13 mouse cellular contexts compared by ENCODE assay signal in the genomic region with DNA sequence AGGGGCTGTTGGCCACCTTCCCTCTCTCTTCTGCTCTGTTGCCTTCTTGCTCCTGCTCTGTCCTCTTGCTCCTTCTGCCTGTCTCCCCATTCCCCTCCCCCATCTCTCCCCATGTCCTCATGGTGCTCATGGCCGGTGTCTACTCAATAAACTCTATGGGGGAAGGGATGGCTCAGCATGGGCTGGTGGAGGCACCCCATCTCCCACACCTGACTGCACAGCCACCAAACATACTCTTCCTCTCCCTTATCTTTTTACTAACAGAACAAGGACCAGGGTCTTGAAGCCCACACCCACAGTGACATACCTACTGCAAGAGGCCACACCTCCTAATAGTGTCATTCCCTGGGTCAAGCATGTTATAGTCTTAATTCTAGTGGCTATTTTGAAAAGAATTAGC. TPM values are rescaled to one million over a fixed set of nuclear protein-coding genes. Genes with fewer than 3 reads are reported as not detected.
DNase-seq lines count a peak whose midpoint lies in the region; ATAC-seq and TF ChIP-seq lines count a peak whose summit lies in the region.
"Had no signal": no experiment of that assay in that cellular context is flagged by ENCODE, and none has a peak within 500 bp of the region (broad histone marks: within the 10 kb centered on the region; RNA-seq: fewer than 3 reads in every experiment).

No protein-coding gene starts in this region.

- peak overlapping the region; percentile 70 for H3K4me3 ChIP-seq in erythroblast, embryonic 14.5 days (replicated peaks)
- H3K4me3 ChIP-seq in kidney, embryonic 14.5 days (ENCODE audit: low read length): no peak overlapping the region
- H3K4me3 ChIP-seq in bone marrow, adult 2 months (replicated peaks; ENCODE audit: control insufficient read depth, low read depth, low read length): no peak overlapping the region
- no peak overlapping the region for H3K4me3 ChIP-seq in liver, embryonic 14.5 days (ENCODE audit: insufficient read depth in 1 of 2, low read depth in 2 of 2, low read length in 2 of 2)

- H3K4me2 ChIP-seq in kidney, embryonic 14.5 days (replicated peaks; ENCODE audit: low read depth, low read length): no peak overlapping the region
- peak overlapping the region; percentile 88 for H3K4me2 ChIP-seq in liver, embryonic 14.5 days (ENCODE audit: low read depth)

- H3K4me1 ChIP-seq in erythroblast, embryonic 14.5 days (ENCODE audit: control insufficient read depth): peaks cover 74% of the 10 kb centered on the region
- H3K4me1 ChIP-seq in kidney, embryonic 14.5 days (ENCODE audit: control insufficient read depth, insufficient read depth, low read length): peaks cover 5% of the 10 kb centered on the region; the same call in 1 of the 2 replicates
- peaks cover 2% of the 10 kb centered on the region; the same call in 1 of the 2 replicates for H3K4me1 ChIP-seq in bone marrow, adult 2 months (ENCODE audit: control insufficient read depth, insufficient read depth, low read length)
- H3K4me1 ChIP-seq in liver, embryonic 14.5 days (replicated peaks; ENCODE audit: control insufficient read depth in 2 of 2, insufficient read depth in 2 of 2, low read length in 1 of 2): peaks cover 50 to 54% of the 10 kb centered on the region in 2 experiments

- TF ChIP-seq EP300 in liver, embryonic 14.5 days (IDR thresholded peaks at IDR 0.05; ENCODE audit: low read depth): 0 out of 2 replicates have a peak, but pooled peaks have one; percentile 22

- no peak overlapping the region for H3K9ac ChIP-seq in kidney, embryonic 14.5 days (ENCODE audit: low read depth, low read length)
- peak overlapping the region; percentile 95 for H3K9ac ChIP-seq in liver, embryonic 14.5 days (replicated peaks)

- no peak for DNase-seq in kidney, postnatal 25 days
- DNase-seq in liver, embryonic 14.5 days (ENCODE audit: low read depth in 3 of 3, low spot score in 3 of 3): no peak
- DNase-seq in right cerebral cortex, adult 2 months (ENCODE audit: low spot score in 2 of 2): no peak
- no peak for DNase-seq in urinary bladder, adult 2 months (ENCODE audit: low spot score)
- DNase-seq: kidney, postnatal 10 days; left cerebral cortex, postnatal 4 days; lung, postnatal 14 days; right cerebral cortex, postnatal 14 days; thymus, adult 18-20 months had no signal

- no peak for TF ChIP-seq POLR2A in bone marrow, adult 2 months (IDR thresholded peaks at IDR 0.05; ENCODE audit: borderline replicate concordance, control insufficient read depth, low read depth, low read length)

- H3K27me3 ChIP-seq in erythroblast, embryonic 14.5 days (ENCODE audit: control insufficient read depth): no peaks in the 10 kb centered on the region
- H3K27me3 ChIP-seq in kidney, embryonic 14.5 days (ENCODE audit: control insufficient read depth, insufficient read depth, low read length): no peaks in the 10 kb centered on the region
- no peaks in the 10 kb centered on the region for H3K27me3 ChIP-seq in liver, embryonic 14.5 days (ENCODE audit: control insufficient read depth, insufficient read depth, low read length)

- H3K9me3 ChIP-seq in erythroblast, embryonic 14.5 days (ENCODE audit: control insufficient read depth, low read length): no peaks in the 10 kb centered on the region
- H3K9me3 ChIP-seq in kidney, embryonic 14.5 days (ENCODE audit: control insufficient read depth, low read length): no peaks in the 10 kb centered on the region
- no peaks in the 10 kb centered on the region for H3K9me3 ChIP-seq in liver, embryonic 14.5 days (ENCODE audit: control insufficient read depth, low read length)

- no peak overlapping the region for H3K27ac ChIP-seq in kidney, embryonic 14.5 days (ENCODE audit: low read depth, low read length)
- H3K27ac ChIP-seq in bone marrow, adult 2 months (ENCODE audit: control insufficient read depth, insufficient read depth, low read depth, low read length, poor library complexity): peak overlapping the region; percentile 25; the same call in 1 of the 2 replicates
- H3K27ac ChIP-seq in liver, embryonic 14.5 days: peak overlapping the region; percentile 93

- WGBS in kidney, embryonic 14.5 days: 90% methylated on average over 1 of the region's 1 CpGs
- 95% methylated on average over 1 of the region's 1 CpGs for WGBS in bone marrow, adult 2 months
- WGBS in liver, embryonic 14.5 days (ENCODE audit: insufficient replicate concordance): 40% methylated on average over 1 of the region's 1 CpGs

- TF ChIP-seq CTCF in bone marrow, adult 2 months (IDR thresholded peaks at IDR 0.05; ENCODE audit: control insufficient read depth, insufficient read depth, low read length): no peak
- TF ChIP-seq CTCF in liver, embryonic 14.5 days (IDR thresholded peaks at IDR 0.05; ENCODE audit: low read depth): no peak

- no peak for ATAC-seq in erythroblast, adult 5-6 weeks (replicated peaks; ENCODE audit: low FRiP score, poor library complexity, severe bottlenecking)
- 0 out of 2 replicates have a peak, but pooled peaks have one; percentile 8 for ATAC-seq in kidney, embryonic 14.5 days (ENCODE audit: low FRiP score, low TSS enrichment)
- ATAC-seq in liver, embryonic 14.5 days (ENCODE audit: insufficient read depth): peak; percentile 12; the same call in 1 of the 2 replicates

- H3K36me3 ChIP-seq in erythroblast, embryonic 14.5 days (ENCODE audit: control insufficient read depth): peaks cover 27% of the 10 kb centered on the region
- no peaks in the 10 kb centered on the region for H3K36me3 ChIP-seq in kidney, embryonic 14.5 days (ENCODE audit: control insufficient read depth, insufficient read depth, low read length)
- H3K36me3 ChIP-seq in liver, embryonic 14.5 days (replicated peaks; ENCODE audit: control insufficient read depth, insufficient read depth, low read depth): peaks cover 3% of the 10 kb centered on the region

RNA-seq across cellular contexts. Expression of a gene that starts 26.0 kb away (rescaled TPM):
- polyA plus RNA-seq in erythroblast, embryonic 14.5 days (2012): 1.0 and 2.8 TPM in 2 replicates
- 93.6 and 141 TPM in 2 replicates for total RNA-seq in erythroblast, adult 5-6 weeks (2015; ENCODE audit: low replicate concordance)
- 90.5 and 92.9 TPM in 2 replicates for total RNA-seq in erythroblast, adult 5-6 weeks (2017; ENCODE audit: low replicate concordance)
- polyA plus RNA-seq in kidney, embryonic 14.5 days (2014; fragmentation: Nextera tagmentation; extraction: Ambion mirVana): 24.0 and 33.2 TPM in 2 replicates
- 21.4 and 32.6 TPM in 2 replicates for polyA plus RNA-seq in bone marrow, adult 2 months (2011; ENCODE audit: insufficient read depth, insufficient read length, low replicate concordance, missing spikeins)
- polyA plus RNA-seq in liver, embryonic 14.5 days (2012; rRNA removed): 6.9 and 8.7 TPM in 2 replicates
- 15.5 and 16.9 TPM in 2 replicates for polyA plus RNA-seq in liver, embryonic 14.5 days (2014; fragmentation: Nextera tagmentation; extraction: Ambion mirVana)
- 11.7 and 12.8 TPM in 2 replicates for polyA plus RNA-seq in urinary bladder, adult 2 months (2012; rRNA removed)

RNA-seq across cellular contexts. Expression of a gene that starts 36.5 kb away (rescaled TPM):
- polyA plus RNA-seq in erythroblast, embryonic 14.5 days (2012): 0.19 and 0.21 TPM in 2 replicates
- 1.7 and 6.5 TPM in 2 replicates for total RNA-seq in erythroblast, adult 5-6 weeks (2015; ENCODE audit: low replicate concordance)
- 3.9 and 4.7 TPM in 2 replicates for total RNA-seq in erythroblast, adult 5-6 weeks (2017; ENCODE audit: low replicate concordance)
- 32.8 and 34.3 TPM in 2 replicates for polyA plus RNA-seq in kidney, embryonic 14.5 days (2014; fragmentation: Nextera tagmentation; extraction: Ambion mirVana)
- 7.1 and 8.5 TPM in 2 replicates for polyA plus RNA-seq in bone marrow, adult 2 months (2011; ENCODE audit: insufficient read depth, insufficient read length, low replicate concordance, missing spikeins)
- 3.2 and 6.1 TPM in 2 replicates for polyA plus RNA-seq in liver, embryonic 14.5 days (2012; rRNA removed)
- polyA plus RNA-seq in liver, embryonic 14.5 days (2014; fragmentation: Nextera tagmentation; extraction: Ambion mirVana): 16.1 and 17.7 TPM in 2 replicates
- 8.6 and 9.1 TPM in 2 replicates for polyA plus RNA-seq in urinary bladder, adult 2 months (2012; rRNA removed)

RNA-seq across cellular contexts. Expression of a gene that starts 44.6 kb away (rescaled TPM):
- 4.4 and 6.3 TPM in 2 replicates for polyA plus RNA-seq in erythroblast, embryonic 14.5 days (2012)
- total RNA-seq in erythroblast, adult 5-6 weeks (2015; ENCODE audit: low replicate concordance): 14.0 and 55.6 TPM in 2 replicates
- total RNA-seq in erythroblast, adult 5-6 weeks (2017; ENCODE audit: low replicate concordance): 42.2 and 47.1 TPM in 2 replicates
- 228 and 236 TPM in 2 replicates for polyA plus RNA-seq in kidney, embryonic 14.5 days (2014; fragmentation: Nextera tagmentation; extraction: Ambion mirVana)
- polyA plus RNA-seq in bone marrow, adult 2 months (2011; ENCODE audit: insufficient read depth, insufficient read length, low replicate concordance, missing spikeins): 71.5 and 97.1 TPM in 2 replicates
- polyA plus RNA-seq in liver, embryonic 14.5 days (2012; rRNA removed): 22.2 and 33.6 TPM in 2 replicates
- polyA plus RNA-seq in liver, embryonic 14.5 days (2014; fragmentation: Nextera tagmentation; extraction: Ambion mirVana): 102 and 107 TPM in 2 replicates
- polyA plus RNA-seq in urinary bladder, adult 2 months (2012; rRNA removed): 79.2 and 94.9 TPM in 2 replicates
